Mouse (Mus musculus): ENCODE measurements around the gene Myo1d.

- no peak for TF ChIP-seq CTCF (IDR thresholded peaks at IDR 0.05)
- no peak for TF ChIP-seq EP300 (IDR thresholded peaks at IDR 0.05)
Measured at GRCm38 (mm10) chr11:80628581-80628980, 151.2 kb downstream of the Myo1d start.
